Mouse (Mus musculus): ENCODE results near the gene Ube4b. TPM values are rescaled to one million over a fixed set of nuclear protein-coding genes. Genes with fewer than 3 reads are reported as not detected.

Ube4b gene
- polyA plus RNA-seq, 1 experiment from 2014 or later, result 63.6 TPM

DNA sequence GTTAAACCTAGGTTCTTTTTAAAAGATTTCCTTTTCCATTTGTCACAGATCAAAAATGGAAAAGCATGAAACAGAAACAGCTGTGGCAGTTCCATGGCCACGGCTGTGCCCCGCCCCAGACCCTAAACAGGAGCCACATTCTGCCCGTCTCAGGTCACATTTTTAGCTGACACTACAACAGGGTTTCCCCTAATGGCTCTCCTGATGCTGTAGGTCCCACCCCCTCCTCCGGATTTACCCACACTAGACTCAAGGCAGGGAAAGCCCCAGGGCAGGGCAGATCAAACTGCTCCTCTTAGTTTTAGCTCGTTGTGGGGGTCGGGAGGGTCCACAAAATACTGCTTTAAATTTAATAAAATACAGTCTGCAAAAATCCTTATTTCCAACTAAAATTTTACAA is 23.5 kb downstream of the Ube4b start:
- no peaks in the 10 kb centered on the region for H3K27me3 ChIP-seq
- no peak overlapping the region for H3K27ac ChIP-seq (replicated peaks)
- H3K9me3 ChIP-seq, result no peaks in the 10 kb centered on the region
- H3K9ac ChIP-seq, result no peak overlapping the region; the same call in 1 of the 2 replicates
- peaks cover 5% of the 10 kb centered on the region; the same call in 1 of the 2 replicates for H3K36me3 ChIP-seq
- no peak for ATAC-seq (ENCODE audit: low FRiP score, low read depth)
- H3K4me1 ChIP-seq (replicated peaks), result peaks cover 37% of the 10 kb centered on the region
- H3K4me2 ChIP-seq, result no peak overlapping the region
- no peak overlapping the region for H3K4me3 ChIP-seq
- 47% methylated on average over 6 of the region's 6 CpGs for WGBS

DNA sequence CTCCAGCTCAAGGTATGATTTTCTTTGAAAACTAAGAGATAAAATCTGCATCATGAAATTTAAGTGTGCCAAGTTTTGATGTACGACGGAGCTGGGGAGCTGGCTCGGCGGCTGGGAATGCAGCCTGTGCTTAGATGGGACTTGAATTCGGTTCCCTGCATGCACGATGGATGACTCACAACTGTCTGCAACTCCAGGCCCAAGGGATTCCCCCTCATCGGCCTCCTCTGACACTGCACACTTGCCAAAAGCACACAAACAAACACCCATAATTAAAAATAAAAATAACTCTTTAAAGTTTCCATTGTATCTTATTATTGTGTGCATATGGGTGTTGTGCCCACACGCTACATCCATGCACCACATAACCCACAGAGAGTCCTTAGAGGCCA is 25.0 kb downstream of the Ube4b start:
- Histone ChIP-seq H3K4me1 (replicated peaks) (peaks cover 47% of the 10 kb centered on the region), H3K4me2 (no peak overlapping the region), H3K9ac (no peak overlapping the region), H3K27ac (replicated peaks) (no peak overlapping the region), H3K4me3 (no peak overlapping the region), H3K27me3 (no peaks in the 10 kb centered on the region), H3K36me3 (peaks cover 5% of the 10 kb centered on the region; the same call in 1 of the 2 replicates), H3K9me3 (no peaks in the 10 kb centered on the region)
- WGBS, result 83% methylated on average over 8 of the region's 8 CpGs
- ATAC-seq (ENCODE audit: low FRiP score, low read depth), result no peak

DNA sequence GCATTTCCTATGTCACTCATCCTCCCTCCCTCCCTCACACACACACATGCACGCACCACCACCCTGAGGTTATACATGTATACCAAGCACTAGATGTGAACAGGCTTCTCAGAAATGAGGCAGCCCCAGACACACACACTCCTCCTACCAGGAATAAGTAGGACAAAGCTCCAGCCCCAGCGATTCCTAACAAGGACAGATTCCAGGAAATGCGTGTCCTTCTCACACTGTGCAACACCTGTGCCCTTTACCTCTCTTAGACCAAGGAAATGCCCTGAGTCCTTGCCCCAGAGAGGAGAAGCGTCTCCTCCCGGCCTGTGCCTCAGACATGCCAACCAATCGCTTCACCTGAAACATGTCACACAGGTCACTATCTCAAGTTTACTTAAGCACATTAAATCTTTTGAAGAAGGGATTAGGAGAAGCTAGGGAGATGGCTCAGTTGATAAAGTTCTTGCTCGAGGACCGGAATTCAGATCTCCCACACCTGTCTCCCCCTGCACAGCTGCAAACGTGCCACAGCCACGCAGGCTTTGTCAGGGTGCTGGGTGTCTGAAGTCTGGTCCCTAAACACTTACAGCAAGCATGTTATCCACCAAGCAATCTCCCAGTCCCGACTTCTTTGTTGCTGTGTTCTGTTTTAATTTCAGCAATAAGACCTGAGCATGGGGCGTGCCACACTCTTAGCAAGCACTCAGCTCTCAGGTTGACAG is 25.5 kb downstream of the Ube4b start:
- WGBS, result 84% methylated on average over 12 of the region's 12 CpGs
- H3K27ac ChIP-seq (replicated peaks), result no peak overlapping the region
- no peak for ATAC-seq (ENCODE audit: low FRiP score, low read depth)

DNA sequence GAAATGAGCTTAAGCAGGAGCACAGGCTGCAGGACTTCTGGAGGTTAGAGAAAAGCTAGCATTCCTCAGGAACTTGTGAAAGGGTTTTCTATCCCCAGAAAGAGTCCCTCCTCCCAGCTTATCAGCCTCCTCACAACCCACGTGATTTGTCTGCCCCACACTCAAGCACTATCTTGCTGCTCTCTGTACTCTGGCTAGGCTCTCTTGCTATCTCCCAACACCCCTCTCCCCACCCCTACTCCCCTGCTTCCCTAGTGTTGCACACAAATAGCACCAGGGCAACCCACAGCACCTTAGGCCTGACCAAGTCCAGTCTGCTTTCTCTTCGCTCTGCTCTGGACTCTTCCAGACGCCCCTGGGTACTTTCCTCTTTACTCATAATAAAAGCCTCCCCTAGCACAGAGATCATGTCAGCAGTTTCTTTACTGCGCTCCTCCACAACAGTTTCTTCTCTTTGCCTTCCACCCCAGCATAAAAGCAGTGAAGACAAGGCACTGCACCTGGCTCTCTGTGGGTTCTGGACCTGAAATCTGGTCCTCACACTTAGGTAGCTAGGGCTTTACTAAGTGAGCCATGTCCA is 27.1 kb downstream of the Ube4b start:
- peaks cover 34% of the 10 kb centered on the region for H3K4me1 ChIP-seq (replicated peaks)
- H3K4me2 ChIP-seq, result no peak overlapping the region
- H3K36me3 ChIP-seq, result peaks cover 5% of the 10 kb centered on the region; the same call in 1 of the 2 replicates
- no peak overlapping the region for H3K9ac ChIP-seq
- 70% methylated on average over 4 of the region's 4 CpGs for WGBS
- H3K27ac ChIP-seq (replicated peaks), result no peak overlapping the region
- no peak for ATAC-seq (ENCODE audit: low FRiP score, low read depth)
- H3K9me3 ChIP-seq, result no peaks in the 10 kb centered on the region
- no peak overlapping the region for H3K4me3 ChIP-seq
- H3K27me3 ChIP-seq, result no peaks in the 10 kb centered on the region

More for the DNA sequence above, 25.5 kb downstream of the Ube4b start:
- H3K36me3 ChIP-seq, result peaks cover 5% of the 10 kb centered on the region; the same call in 1 of the 2 replicates
- H3K4me3 ChIP-seq, result no peak overlapping the region
- no peaks in the 10 kb centered on the region for H3K27me3 ChIP-seq
- no peaks in the 10 kb centered on the region for H3K9me3 ChIP-seq
- no peak overlapping the region for H3K9ac ChIP-seq
- H3K4me1 ChIP-seq (replicated peaks), result peaks cover 46% of the 10 kb centered on the region
- H3K4me2 ChIP-seq, result no peak overlapping the region

DNA sequence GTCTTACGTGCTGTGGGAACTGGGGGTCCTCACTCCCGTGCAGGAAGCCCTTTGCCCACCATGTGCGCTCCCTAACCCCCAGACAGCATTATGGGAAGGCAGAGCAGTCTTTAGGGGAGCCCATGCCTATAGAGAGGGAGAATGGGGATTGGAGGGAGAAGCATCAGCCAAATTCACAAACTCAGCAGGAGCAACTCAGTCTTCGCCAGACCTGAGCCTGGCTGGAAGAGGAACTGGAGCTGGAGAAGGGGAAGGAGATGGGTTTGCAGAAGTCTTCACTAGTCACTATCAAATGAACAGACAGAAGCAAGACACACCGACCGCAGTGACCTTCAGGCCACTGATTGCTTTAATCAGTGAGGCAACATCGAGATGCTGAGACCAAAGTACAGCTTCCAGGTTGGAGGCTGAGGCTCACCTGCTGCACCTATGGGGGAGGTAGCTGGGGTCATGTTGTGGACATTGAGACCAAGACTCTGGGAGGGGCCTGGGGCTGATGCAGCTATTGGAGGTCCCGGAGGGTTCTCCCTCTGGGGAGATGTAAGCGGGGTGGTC is 28.3 kb downstream of the Ube4b start:
- Histone ChIP-seq H3K27me3 (no peaks in the 10 kb centered on the region), H3K36me3 (peaks cover 5% of the 10 kb centered on the region; the same call in 1 of the 2 replicates), H3K9me3 (no peaks in the 10 kb centered on the region), H3K9ac (no peak overlapping the region), H3K4me2 (no peak overlapping the region), H3K4me1 (replicated peaks) (peaks cover 23% of the 10 kb centered on the region), H3K4me3 (no peak overlapping the region), H3K27ac (replicated peaks) (no peak overlapping the region)
- ATAC-seq (ENCODE audit: low FRiP score, low read depth), result no peak
- 91% methylated on average over 9 of the region's 9 CpGs for WGBS

DNA sequence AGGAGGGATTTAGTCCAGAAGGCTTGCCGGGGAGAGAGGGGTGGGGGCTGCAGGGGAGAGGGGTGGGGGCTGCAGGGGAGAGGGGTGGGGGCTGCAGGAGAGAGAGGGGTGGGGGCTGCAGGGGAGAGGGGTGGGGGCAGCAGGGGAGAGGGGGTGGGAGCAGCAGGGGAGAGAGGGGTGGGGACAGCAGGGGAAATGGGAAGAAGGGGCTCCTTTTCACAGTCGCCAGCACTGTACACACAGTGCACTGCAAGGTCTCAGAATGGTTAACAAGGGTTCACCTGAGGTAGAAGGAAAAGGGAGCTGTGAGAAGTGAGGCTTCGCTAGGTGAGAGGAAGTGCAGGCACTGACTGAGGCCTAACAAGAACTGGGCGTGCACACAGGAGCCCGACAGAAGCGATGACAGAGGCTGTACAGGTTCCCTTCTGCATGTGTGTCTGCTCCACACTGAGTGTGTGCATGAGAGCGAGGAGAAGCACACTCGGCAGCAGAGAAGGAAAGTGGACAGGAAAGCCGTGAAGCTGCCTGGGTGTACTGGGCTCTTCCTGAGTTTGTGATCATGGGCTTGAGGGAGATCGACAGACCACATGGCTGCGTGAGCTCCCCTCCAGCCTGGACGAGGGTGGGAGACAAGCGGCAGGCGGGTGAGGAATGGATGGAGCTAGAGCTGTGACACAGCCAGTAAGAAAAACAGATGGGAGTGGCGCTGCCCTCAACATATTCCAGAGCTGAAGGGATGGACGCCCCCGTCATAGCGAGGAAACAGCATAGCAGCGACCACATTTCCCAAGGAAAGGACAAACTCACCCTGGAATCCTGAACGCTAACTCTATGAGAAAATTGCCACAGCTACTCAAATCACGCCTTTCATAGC is 29.9 kb downstream of the Ube4b start:
- Histone ChIP-seq H3K27ac (replicated peaks) (peak overlapping the region; percentile 59), H3K27me3 (no peaks in the 10 kb centered on the region), H3K9ac (no peak overlapping the region), H3K36me3 (peaks cover 5% of the 10 kb centered on the region; the same call in 1 of the 2 replicates), H3K9me3 (no peaks in the 10 kb centered on the region), H3K4me2 (no peak overlapping the region), H3K4me3 (no peak overlapping the region), H3K4me1 (replicated peaks) (peaks cover 26% of the 10 kb centered on the region; the same call in 1 of the 2 replicates)
- 62% methylated on average over 21 of the region's 21 CpGs for WGBS
- peak; percentile 31; the same call in 1 of the 2 replicates for ATAC-seq (ENCODE audit: low FRiP score, low read depth)

DNA sequence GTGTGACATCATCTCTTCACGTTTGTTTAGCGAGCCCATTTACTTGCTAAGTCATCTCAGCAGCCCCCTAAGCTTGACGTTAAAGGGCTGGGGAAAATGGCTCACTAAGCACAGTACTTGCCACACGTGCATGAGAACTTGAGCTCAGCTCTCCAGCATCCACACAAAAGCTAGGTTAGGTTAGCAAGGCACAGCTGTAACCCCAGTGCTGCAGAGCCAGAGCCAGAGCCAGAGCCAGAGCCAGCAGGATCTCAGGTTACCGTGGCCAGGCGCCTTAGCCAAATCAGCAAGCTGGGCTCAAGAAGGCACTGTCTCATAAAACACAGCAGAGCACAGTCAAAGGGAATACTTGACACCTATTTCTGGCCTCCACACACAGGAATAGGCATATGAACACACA is 31.0 kb downstream of the Ube4b start:
- Histone ChIP-seq H3K36me3 (peaks cover 10% of the 10 kb centered on the region), H3K27ac (replicated peaks) (no peak overlapping the region), H3K9me3 (no peaks in the 10 kb centered on the region), H3K4me2 (no peak overlapping the region), H3K27me3 (no peaks in the 10 kb centered on the region), H3K4me1 (replicated peaks) (peaks cover 26% of the 10 kb centered on the region; the same call in 1 of the 2 replicates), H3K4me3 (no peak overlapping the region), H3K9ac (no peak overlapping the region)
- no peak for ATAC-seq (ENCODE audit: low FRiP score, low read depth)
- WGBS, result 79% methylated on average over 6 of the region's 6 CpGs

DNA sequence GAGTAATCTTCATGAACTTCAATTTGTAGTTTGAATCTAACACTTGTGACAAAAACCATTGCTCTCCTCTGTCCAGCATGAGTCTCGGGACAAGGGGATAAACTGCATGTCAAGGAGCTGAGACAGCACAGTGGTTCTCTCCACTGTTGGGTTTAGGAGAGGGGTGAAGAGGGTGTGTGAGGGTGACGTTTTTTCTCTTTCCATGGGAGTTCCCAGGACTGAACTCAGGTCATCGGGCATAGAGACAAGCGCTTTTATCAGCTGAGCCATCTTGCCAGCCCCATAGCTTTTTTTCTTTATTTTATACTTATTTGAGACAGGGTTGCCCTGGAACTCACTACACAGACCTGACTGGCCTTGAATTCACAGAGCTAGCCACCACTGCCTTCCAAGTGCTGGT is 32.3 kb downstream of the Ube4b start:
- H3K27me3 ChIP-seq, result no peaks in the 10 kb centered on the region
- H3K4me2 ChIP-seq, result no peak overlapping the region
- H3K9me3 ChIP-seq, result no peaks in the 10 kb centered on the region
- 85% methylated on average over 4 of the region's 4 CpGs for WGBS
- no peak overlapping the region for H3K4me3 ChIP-seq
- H3K9ac ChIP-seq, result no peak overlapping the region
- H3K4me1 ChIP-seq (replicated peaks), result peaks cover 22% of the 10 kb centered on the region; the same call in 1 of the 2 replicates
- no peak for ATAC-seq (ENCODE audit: low FRiP score, low read depth)
- H3K36me3 ChIP-seq, result peaks cover 10% of the 10 kb centered on the region
- no peak overlapping the region for H3K27ac ChIP-seq (replicated peaks)

DNA sequence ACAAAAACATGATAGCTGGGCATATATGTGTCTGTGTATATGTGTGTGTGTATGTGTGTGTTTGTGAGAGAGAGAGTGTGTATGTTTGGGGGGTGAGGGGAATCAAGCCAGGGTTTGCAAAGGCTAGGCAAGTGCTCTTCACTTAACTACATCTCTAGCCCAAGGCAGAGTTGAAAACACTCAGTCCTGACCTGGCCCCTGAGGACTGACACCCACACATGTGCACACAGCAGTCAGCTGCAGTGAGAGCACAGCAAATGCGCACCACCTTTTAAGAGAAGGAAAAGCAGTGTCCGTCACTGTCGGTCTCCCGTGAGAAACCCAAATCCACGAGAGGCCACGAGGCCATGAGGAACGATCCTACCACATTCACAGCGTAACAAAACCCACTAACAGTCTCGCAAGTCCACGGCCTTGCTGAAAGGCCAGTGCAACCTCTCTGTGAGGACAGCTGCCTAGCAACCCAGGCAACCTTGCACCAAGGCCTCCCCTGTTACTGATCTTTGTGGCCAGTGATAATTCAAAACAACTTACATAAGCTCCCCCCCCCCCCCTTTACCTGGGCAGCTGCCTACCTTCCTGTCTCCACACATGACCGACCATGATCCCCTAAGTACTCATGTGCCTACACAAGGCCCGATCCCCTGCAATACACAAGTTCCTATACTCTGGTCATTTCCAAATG is 33.1 kb downstream of the Ube4b start:
- Histone ChIP-seq H3K9me3 (no peaks in the 10 kb centered on the region), H3K4me3 (no peak overlapping the region), H3K27me3 (no peaks in the 10 kb centered on the region), H3K27ac (replicated peaks) (no peak overlapping the region), H3K4me2 (no peak overlapping the region), H3K4me1 (replicated peaks) (0 out of 2 replicates have a peak, but pooled peaks cover 19% of the 10 kb centered on the region), H3K9ac (no peak overlapping the region), H3K36me3 (peaks cover 10% of the 10 kb centered on the region)
- no peak for ATAC-seq (ENCODE audit: low FRiP score, low read depth)
- WGBS, result 80% methylated on average over 12 of the region's 12 CpGs

DNA sequence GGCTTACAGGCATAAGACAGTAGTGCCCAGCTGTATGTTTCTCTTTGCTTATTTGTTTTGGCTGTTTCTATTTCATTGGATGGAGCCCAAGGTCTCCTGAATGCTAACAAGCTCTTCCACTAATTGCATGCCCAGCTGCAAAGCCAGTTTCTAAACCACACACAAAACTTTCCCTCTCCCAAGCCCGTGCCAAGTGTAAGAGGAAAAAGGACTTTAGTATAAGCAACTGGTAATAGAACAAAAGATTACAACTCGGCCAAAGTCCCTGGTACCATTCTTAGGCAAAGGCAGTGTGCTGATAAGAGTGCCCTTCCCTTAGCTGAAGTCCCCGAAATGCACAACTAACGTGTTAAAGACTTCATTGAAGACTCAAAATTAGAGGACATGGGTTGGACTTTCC is 34.2 kb downstream of the Ube4b start:
- 73% methylated on average over 4 of the region's 4 CpGs for WGBS
- Histone ChIP-seq H3K4me1 (replicated peaks) (0 out of 2 replicates have a peak, but pooled peaks cover 16% of the 10 kb centered on the region), H3K9me3 (no peaks in the 10 kb centered on the region), H3K36me3 (peaks cover 5% of the 10 kb centered on the region), H3K27me3 (no peaks in the 10 kb centered on the region), H3K9ac (no peak overlapping the region), H3K4me3 (no peak overlapping the region), H3K27ac (replicated peaks) (no peak overlapping the region), H3K4me2 (no peak overlapping the region)
- ATAC-seq (ENCODE audit: low FRiP score, low read depth), result no peak

DNA sequence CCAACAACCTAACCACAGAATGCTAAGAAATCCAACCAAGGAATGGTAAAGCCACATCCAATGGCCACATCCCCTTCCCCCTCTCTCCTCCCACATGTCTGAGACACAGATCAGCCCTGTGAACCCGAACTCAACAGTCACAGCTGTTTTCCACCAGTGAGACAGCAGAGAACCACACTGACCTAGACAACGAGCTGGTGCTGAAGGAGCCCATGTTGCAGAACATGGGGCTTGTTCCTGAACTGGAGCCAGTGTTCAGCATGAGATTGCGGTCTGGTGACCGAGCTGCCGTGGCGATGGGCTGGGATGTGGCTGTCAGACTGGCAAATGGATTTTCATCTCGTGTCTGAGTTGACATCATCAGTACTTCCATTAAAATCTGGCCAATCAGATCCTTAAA is 45.5 kb downstream of the Ube4b start:
- Histone ChIP-seq H3K4me3 (no peak overlapping the region), H3K27ac (replicated peaks) (no peak overlapping the region), H3K36me3 (peaks cover 52% of the 10 kb centered on the region), H3K9me3 (no peaks in the 10 kb centered on the region), H3K27me3 (no peaks in the 10 kb centered on the region), H3K4me2 (no peak overlapping the region), H3K9ac (no peak overlapping the region), H3K4me1 (replicated peaks) (peaks cover 6% of the 10 kb centered on the region; the same call in 1 of the 2 replicates)
- 74% methylated on average over 7 of the region's 7 CpGs for whole genome bisulfite sequencing
- ATAC-seq (ENCODE audit: low FRiP score, low read depth), result no peak
